Mouse (Mus musculus) erythroblast, embryonic 14.5 days (primary cell): ENCODE measurements at regions not wholly inside any gene's neighbourhood (a gene's known extent, or its start where the extent isn't known, plus 50 kb on each side); places are given as distances from the start of the nearest gene placed in this dataset.

Source experiments
- H3K27me3 ChIP-seq: 2 replicates; pipeline ENCODE4 v1.6.1; 2012; ENCODE audit warnings: inconsistent platforms; ENCODE audit not compliant: control insufficient read depth
- H3K36me3 ChIP-seq: 2 replicates; pipeline ENCODE4 v1.6.1; 2012; ENCODE audit warnings: mild to moderate bottlenecking, inconsistent platforms; ENCODE audit not compliant: control insufficient read depth
- H3K4me1 ChIP-seq: 2 replicates; pipeline ENCODE4 v1.6.1; 2012; ENCODE audit warnings: inconsistent platforms; ENCODE audit not compliant: control insufficient read depth
- H3K4me3 ChIP-seq: replicated peaks from 2 replicates; pipeline ENCODE3; 2012; ENCODE audit warnings: moderate library complexity, mild to moderate bottlenecking, inconsistent platforms
- H3K9me3 ChIP-seq: 2 replicates; pipeline ENCODE4 v1.6.1; 2012; ENCODE audit warnings: low read length, inconsistent platforms, mixed read lengths; ENCODE audit not compliant: control insufficient read depth
- GATA1 ChIP-seq: IDR thresholded peaks from 2 replicates; pipeline ENCODE4 v1.6.1; 2012; ENCODE audit warnings: low read length, inconsistent platforms, mixed read lengths
- TAL1 ChIP-seq: IDR thresholded peaks from 3 replicates; pipeline ENCODE4 v1.6.1; 2012; ENCODE audit warnings: low read length, inconsistent platforms, mixed read lengths

DNA sequence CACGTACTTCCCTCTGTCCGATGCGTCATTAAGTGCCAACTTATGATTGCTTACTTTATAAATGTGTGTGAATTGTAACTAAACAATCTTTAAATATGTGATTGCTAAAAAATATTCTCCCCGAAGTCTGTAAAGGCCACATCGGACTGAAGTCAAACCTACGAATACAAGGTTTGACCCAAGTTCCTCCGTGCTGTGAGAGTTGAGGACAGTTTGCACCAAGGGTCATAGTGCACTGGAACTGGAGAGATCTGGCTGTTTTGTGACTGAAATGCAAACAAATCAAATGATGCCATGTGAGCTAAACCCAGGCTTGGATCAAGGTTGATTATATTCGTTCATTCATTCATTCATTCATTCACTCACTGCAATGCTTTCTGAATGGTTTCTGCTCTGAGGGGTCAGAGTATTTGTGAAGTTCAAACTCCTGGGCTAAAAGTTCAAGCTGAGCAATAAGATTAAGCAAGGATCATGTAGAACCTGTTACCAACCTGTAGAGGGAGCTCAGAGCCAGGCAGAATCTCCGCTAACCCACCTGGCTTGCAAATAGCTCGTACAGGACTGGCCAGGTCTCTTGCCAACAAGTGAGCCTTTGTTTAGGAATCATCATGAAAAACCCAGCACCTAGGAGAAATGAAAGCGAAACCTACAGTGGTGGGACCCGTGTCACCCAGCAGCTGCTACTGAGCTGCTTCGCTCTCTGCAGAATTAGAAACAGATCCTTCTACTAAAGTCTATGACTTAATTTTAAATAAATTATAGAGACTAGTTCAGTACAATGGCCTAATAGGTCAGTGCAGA lies 67.9 kb upstream of the Serbp1 start:
- H3K36me3 ChIP-seq: no peaks in the 10 kb centered on the region
- H3K4me1 ChIP-seq: peaks cover 44% of the 10 kb centered on the region
- H3K4me3 ChIP-seq: no peak overlapping the region
- no peaks in the 10 kb centered on the region for H3K27me3 ChIP-seq
- TF ChIP-seq TAL1 (no peak), GATA1 (no peak)
- no peaks in the 10 kb centered on the region for H3K9me3 ChIP-seq

DNA sequence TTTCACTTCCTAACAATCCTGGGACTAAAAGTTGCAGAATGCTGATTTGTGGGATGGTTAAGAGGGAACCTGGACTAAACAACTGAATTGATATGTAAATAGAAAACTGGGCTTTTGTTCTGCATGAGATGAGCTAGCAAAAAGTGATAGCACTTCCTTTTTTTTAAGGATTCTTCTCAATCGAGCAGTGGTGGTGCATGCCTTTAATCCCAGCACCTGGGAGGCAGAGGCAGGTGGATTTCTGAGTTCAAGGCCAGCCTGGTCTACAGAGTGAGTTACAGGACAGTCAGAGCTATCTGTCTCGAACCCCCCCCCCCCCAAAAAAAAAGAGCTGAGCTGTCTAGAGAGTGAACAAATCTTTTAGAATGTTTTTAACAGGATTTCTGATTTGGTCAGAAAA lies 69.2 kb upstream of the Serbp1 start:
- peaks cover 55% of the 10 kb centered on the region for H3K4me1 ChIP-seq
- H3K9me3 ChIP-seq: no peaks in the 10 kb centered on the region
- no peaks in the 10 kb centered on the region for H3K36me3 ChIP-seq
- no peak for TF ChIP-seq TAL1
- H3K4me3 ChIP-seq: peak overlapping the region; percentile 59
- no peaks in the 10 kb centered on the region for H3K27me3 ChIP-seq

DNA sequence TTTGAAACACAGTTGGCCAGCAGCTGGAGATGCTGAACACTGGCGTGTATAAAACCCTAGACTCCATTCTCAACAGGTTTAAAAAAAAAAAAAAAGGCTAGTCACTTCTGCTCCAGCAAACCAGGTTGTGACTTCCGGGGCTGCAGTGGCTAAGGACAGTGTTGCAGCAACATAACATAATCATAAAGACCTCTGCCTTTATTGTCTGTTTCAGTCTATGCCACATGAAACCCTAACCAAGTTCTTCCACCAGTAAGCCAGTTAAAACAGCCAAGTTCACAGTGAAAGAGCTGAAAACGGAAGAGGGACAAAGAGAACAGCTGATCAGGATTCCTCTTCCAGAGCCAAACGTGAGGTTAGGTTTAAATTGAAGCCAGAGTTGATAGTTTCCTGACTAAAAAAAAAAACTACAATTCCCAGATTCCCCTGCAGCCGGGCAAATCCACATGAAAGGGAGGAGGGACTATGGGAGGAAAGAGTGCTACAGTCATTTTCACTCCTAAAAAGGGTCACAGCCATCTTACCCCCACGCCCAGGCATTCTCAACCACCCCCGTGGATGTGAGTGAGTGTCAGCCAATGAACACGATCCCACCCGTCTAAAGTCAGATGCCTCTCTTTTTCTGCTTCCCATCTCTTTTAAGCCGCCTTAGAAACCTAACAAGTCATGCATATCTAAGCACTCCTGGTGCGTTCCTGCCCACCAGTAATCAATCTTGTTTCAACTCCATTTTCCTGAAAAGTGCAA lies 69.8 kb upstream of the Serbp1 start:
- Histone ChIP-seq H3K27me3 (no peaks in the 10 kb centered on the region), H3K4me1 (peaks cover 60% of the 10 kb centered on the region), H3K9me3 (no peaks in the 10 kb centered on the region), H3K36me3 (no peaks in the 10 kb centered on the region), H3K4me3 (peak overlapping the region; percentile 59)
- no peak for TF ChIP-seq GATA1
- no peak for TF ChIP-seq TAL1

DNA sequence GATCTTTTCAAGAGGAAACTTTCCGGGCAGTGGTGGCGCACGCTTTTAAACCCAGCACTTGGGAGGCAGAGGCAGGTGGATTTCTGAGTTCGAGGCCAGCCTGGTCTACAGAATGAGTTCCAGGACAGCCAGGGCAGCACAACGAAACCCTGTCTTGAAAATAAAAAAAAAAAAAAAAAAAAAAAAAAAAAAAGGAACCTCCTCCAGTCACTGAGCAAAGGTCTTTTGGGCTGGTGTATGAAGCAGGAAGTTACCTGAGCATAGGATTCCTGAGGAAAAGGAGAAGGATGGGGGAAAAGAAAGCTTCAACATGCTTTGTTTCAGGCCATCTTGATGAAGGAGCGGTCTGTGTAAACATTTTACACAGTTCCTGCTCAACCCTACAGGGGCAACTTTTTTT lies 72.9 kb upstream of the Serbp1 start:
- Histone ChIP-seq H3K4me1 (peaks cover 86% of the 10 kb centered on the region), H3K4me3 (no peak overlapping the region), H3K27me3 (no peaks in the 10 kb centered on the region), H3K36me3 (no peaks in the 10 kb centered on the region), H3K9me3 (no peaks in the 10 kb centered on the region)
- TF ChIP-seq GATA1 (no peak), TAL1 (no peak)

DNA sequence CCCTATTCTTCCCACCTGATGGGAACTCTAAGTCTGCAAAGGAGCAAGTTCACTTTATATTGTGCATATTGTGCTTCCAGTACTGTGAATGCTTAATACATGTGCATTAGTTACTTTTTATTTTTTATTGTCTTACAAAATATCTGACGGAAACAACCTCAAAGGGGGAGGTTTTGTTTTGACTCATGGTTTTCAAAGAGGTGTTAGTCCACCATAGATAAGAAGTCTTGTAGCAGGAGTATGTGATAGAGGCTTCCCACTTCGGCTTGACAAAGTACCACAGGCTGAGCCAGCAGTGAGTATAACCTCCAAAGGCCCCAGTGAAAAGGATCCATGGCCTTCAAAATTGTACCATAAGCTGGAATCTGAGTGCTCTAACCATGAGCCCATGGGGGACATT lies 74.0 kb upstream of the Serbp1 start:
- Histone ChIP-seq H3K27me3 (no peaks in the 10 kb centered on the region), H3K4me3 (no peak overlapping the region), H3K4me1 (peaks cover 88% of the 10 kb centered on the region), H3K9me3 (no peaks in the 10 kb centered on the region), H3K36me3 (no peaks in the 10 kb centered on the region)
- TF ChIP-seq TAL1: no peak
- TF ChIP-seq GATA1: no peak

DNA sequence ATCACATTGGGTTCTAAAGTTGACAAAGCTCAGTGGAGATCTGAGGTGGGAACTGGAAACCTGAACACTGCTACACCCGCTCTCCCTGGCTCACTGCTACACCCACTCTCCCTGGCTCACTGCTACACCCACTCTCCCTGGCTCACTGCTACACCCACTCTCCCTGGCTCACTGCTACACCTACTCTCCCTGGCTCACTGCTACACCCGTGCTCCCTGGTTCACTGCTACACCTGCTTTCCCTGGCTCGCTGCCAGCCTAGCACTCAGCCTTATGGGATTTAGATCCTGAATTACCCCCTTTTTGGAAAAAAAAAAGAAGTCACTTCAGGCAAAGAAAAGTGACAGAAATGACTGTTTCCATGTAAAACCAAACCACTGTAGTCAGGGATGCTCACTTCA lies 75.2 kb upstream of the Serbp1 start:
- H3K9me3 ChIP-seq: no peaks in the 10 kb centered on the region
- peak overlapping the region; percentile 46 for H3K4me3 ChIP-seq
- H3K4me1 ChIP-seq: peaks cover 88% of the 10 kb centered on the region
- TF ChIP-seq TAL1 (no peak), GATA1 (no peak)
- no peaks in the 10 kb centered on the region for H3K36me3 ChIP-seq
- no peaks in the 10 kb centered on the region for H3K27me3 ChIP-seq

DNA sequence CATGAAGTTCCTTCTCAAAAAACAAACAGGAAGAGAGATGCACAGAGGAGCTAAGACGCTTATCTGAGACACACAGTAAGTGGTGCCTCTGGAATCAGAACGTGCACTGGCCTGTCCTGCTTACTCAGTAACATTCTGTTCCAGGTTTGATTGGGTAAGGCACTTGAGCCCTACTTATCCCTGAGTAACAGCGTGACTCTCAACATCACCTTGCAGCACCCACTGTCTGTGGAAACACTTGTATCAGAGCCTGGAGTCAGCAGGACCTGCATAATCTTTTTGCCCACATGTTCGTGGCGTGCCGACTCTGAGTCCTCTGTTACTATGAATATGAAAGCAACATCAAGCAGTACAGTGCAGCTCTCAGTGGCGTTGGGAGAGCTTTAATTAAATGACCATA lies 76.4 kb upstream of the Serbp1 start:
- Histone ChIP-seq H3K27me3 (no peaks in the 10 kb centered on the region), H3K4me1 (peaks cover 82% of the 10 kb centered on the region), H3K4me3 (peak overlapping the region; percentile 46), H3K9me3 (no peaks in the 10 kb centered on the region), H3K36me3 (no peaks in the 10 kb centered on the region)
- peak; percentile 100 for TF ChIP-seq TAL1
- peak; percentile 95 for TF ChIP-seq GATA1

DNA sequence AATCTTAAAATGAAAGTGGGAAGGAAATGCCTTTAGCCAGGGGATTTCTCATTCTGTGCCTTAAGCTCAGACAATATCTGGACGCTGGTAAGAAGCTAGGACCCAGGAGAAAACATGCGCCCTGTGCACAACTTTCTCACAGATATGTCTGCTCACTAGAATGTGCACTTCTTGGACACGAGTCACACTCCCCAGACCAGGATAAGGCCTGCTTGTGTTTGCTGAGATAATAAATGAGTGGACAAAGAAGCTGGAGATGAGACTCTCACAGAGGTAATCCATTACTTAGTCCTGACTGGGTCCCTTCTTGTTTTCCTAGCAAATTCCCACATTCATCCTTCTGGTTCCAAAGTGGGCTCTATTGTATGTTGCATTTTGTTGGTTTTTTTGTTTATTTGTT lies 77.4 kb upstream of the Serbp1 start:
- Histone ChIP-seq H3K4me3 (peak overlapping the region; percentile 36), H3K9me3 (no peaks in the 10 kb centered on the region), H3K27me3 (no peaks in the 10 kb centered on the region), H3K36me3 (no peaks in the 10 kb centered on the region), H3K4me1 (peaks cover 77% of the 10 kb centered on the region)
- TF ChIP-seq GATA1: no peak
- no peak for TF ChIP-seq TAL1

DNA sequence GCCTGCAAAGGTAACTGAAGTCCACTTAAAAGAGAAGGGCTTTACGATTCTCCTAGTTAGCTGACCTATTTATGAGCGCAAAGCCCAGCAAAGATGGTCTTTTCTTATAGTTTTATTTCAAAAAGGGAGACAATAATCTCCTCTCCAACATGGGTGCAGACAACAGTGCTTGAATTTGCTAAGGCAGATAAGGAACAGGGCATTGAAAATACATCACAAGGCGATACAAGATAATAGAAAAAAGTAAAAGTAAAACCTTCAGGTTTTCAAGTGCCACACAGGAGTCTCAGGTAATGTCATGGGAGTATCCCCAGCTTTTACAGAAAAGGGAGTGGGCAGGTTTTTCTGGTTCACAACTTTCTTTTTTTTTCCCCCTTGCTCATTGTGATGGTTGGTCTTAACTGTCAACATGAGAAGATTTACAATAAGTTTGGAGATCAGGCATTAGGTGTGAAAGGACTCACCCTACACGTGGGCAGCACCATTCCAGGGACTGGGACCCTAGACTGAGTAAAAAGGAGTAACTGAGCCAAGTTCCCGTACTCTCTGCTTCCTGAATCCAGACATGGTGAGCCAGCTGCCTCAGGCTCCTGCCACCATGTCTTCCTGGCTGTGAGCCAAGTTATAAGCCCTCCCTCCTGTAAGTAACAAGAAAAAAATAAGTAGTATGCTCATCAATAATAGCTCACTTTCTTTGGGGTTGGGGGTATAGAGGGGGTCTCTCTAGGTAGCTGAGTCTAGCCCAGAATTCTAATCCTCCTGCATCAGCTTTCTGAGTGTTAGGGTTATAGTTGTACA lies 78.1 kb upstream of the Serbp1 start:
- TF ChIP-seq GATA1 (0 out of 2 replicates have a peak, but pooled peaks have one; percentile 15), TAL1 (no peak)
- no peaks in the 10 kb centered on the region for H3K9me3 ChIP-seq
- no peaks in the 10 kb centered on the region for H3K36me3 ChIP-seq
- H3K4me1 ChIP-seq: peaks cover 72% of the 10 kb centered on the region
- peak overlapping the region; percentile 12 for H3K4me3 ChIP-seq
- no peaks in the 10 kb centered on the region for H3K27me3 ChIP-seq
